Mouse (Mus musculus): ENCODE data around the gene Hoxd9. TPM values are rescaled to one million over a fixed set of nuclear protein-coding genes. Genes with fewer than 3 reads are reported as not detected.
A peak's percentile ranks its signal among the peaks of the same experiment; 100 is the strongest.

The Hoxd9 gene
- total and polyA plus RNA-seq, 3 experiments, result not detected

GRCm38 (mm10) chr2:74735851-74736687 lies 38.5 kb downstream of the Hoxd9 start:
- H3K27ac ChIP-seq (ENCODE audit: insufficient read depth, low read depth), result no peak overlapping the region
- in situ Hi-C loops (cut with MboI; ENCODE audit: low pct_ligation_motif_present, low pct_unique_long_range_greater_than_20kb, low sequenced_read_pairs), result no loop called here
- no peak for TF ChIP-seq HCFC1 (IDR thresholded peaks at IDR 0.05; ENCODE audit: low read depth, low read length)
- TF ChIP-seq IRF4 (IDR thresholded peaks at IDR 0.05; ENCODE audit: low read depth, low read length), result no peak
- TF ChIP-seq TCF12 (IDR thresholded peaks at IDR 0.05; ENCODE audit: low read depth, low read length), result no peak
- H3K27me3 ChIP-seq (replicated peaks), result no peaks in the 10 kb centered on the region
- H3K4me2 ChIP-seq (ENCODE audit: insufficient read depth, low read depth, poor library complexity, severe bottlenecking), result no peak overlapping the region
- peaks cover 16% of the 10 kb centered on the region for H3K9me3 ChIP-seq (replicated peaks; ENCODE audit: low read length)
- peaks cover 14 to 48% of the 10 kb centered on the region in 2 experiments for H3K4me1 ChIP-seq (ENCODE audit: control insufficient read depth in 1 of 2, insufficient read depth in 2 of 2)
- no peak overlapping the region for H3K4me3 ChIP-seq (replicated peaks in 1 of 3; ENCODE audit: low read depth in 2 of 3, low read length in 2 of 3, poor library complexity in 1 of 3)
- H3K36me3 ChIP-seq (replicated peaks in 1 of 2; ENCODE audit: control insufficient read depth in 1 of 2, insufficient read depth in 1 of 2, low read length in 1 of 2), result peaks cover 7 to 29% of the 10 kb centered on the region in 2 experiments
- DNase-seq (ENCODE audit: extremely low read depth), result no peak
- dilution Hi-C loops (cut with MboI; ENCODE audit: extremely low pct_ligation_motif_present, extremely low pct_unique_long_range_greater_than_20kb, low sequenced_read_pairs), result no loop called here
- no peak overlapping the region for H3K9ac ChIP-seq (ENCODE audit: insufficient read depth, low read depth)
- H3K79me2 ChIP-seq (replicated peaks; ENCODE audit: control insufficient read depth, extremely low read depth, insufficient read depth, poor library complexity, severe bottlenecking), result peaks cover 6% of the 10 kb centered on the region; the same call in 1 of the 2 replicates

- in situ Hi-C loops (cut with MboI; ENCODE audit: low pct_ligation_motif_present, low pct_unique_long_range_greater_than_20kb, low sequenced_read_pairs) (no loop called here), dilution Hi-C loops (cut with MboI; ENCODE audit: extremely low pct_ligation_motif_present, extremely low pct_unique_long_range_greater_than_20kb, low sequenced_read_pairs) (no loop called here)
- Histone ChIP-seq H3K27ac (ENCODE audit: insufficient read depth, low read depth) (no peak overlapping the region; the same call in 1 of the 2 replicates), H3K4me3 (replicated peaks in 1 of 3; ENCODE audit: low read depth in 2 of 3, low read length in 2 of 3, poor library complexity in 1 of 3) (no peak overlapping the region), H3K27me3 (replicated peaks) (no peaks in the 10 kb centered on the region), H3K36me3 (replicated peaks in 1 of 2; ENCODE audit: control insufficient read depth in 1 of 2, insufficient read depth in 1 of 2, low read length in 1 of 2) (peaks cover 7 to 29% of the 10 kb centered on the region in 2 experiments), H3K9ac (ENCODE audit: insufficient read depth, low read depth) (no peak overlapping the region), H3K4me1 (ENCODE audit: control insufficient read depth in 1 of 2, insufficient read depth in 2 of 2) (peaks cover 14 to 40% of the 10 kb centered on the region in 2 experiments), H3K79me2 (replicated peaks; ENCODE audit: control insufficient read depth, extremely low read depth, insufficient read depth, poor library complexity, severe bottlenecking) (peaks cover 3% of the 10 kb centered on the region; the same call in 1 of the 2 replicates), H3K9me3 (replicated peaks; ENCODE audit: low read length) (peaks cover 16% of the 10 kb centered on the region), H3K4me2 (ENCODE audit: insufficient read depth, low read depth, poor library complexity, severe bottlenecking) (peak overlapping the region; percentile 63; the same call in 1 of the 2 replicates)
- no peak for TF ChIP-seq HCFC1 (IDR thresholded peaks at IDR 0.05; ENCODE audit: low read depth, low read length)
- no peak for TF ChIP-seq CHD1 (IDR thresholded peaks at IDR 0.05; ENCODE audit: low read depth, low read length)
- TF ChIP-seq E2F4 (IDR thresholded peaks at IDR 0.05; ENCODE audit: insufficient replicate concordance, low read depth, low read length), result no peak
- no peak for TF ChIP-seq TCF12 (IDR thresholded peaks at IDR 0.05; ENCODE audit: low read depth, low read length)
- TF ChIP-seq ELF1 (IDR thresholded peaks at IDR 0.05; ENCODE audit: low read depth, low read length), result no peak
- no peak for TF ChIP-seq MYC (IDR thresholded peaks at IDR 0.05; ENCODE audit: low read depth, low read length)
- no peak for TF ChIP-seq NELFE (IDR thresholded peaks at IDR 0.05; ENCODE audit: low read depth, low read length)
- TF ChIP-seq EP300 (IDR thresholded peaks at IDR 0.05; ENCODE audit: low read length), result no peak
- no peak for TF ChIP-seq JUN (IDR thresholded peaks at IDR 0.05; ENCODE audit: insufficient read depth, low read depth, low read length)
- no peak for TF ChIP-seq IRF4 (IDR thresholded peaks at IDR 0.05; ENCODE audit: low read depth, low read length)
- TF ChIP-seq USF2 (conservative IDR thresholded peaks at IDR 0.05; ENCODE audit: low read depth, low read length), result no peak
- TF ChIP-seq KAT2A (IDR thresholded peaks at IDR 0.05; ENCODE audit: insufficient replicate concordance, low read length), result no peak
- TF ChIP-seq GABPA (IDR thresholded peaks at IDR 0.05; ENCODE audit: insufficient replicate concordance, low read depth, low read length), result no peak
- TF ChIP-seq SMC3 (IDR thresholded peaks at IDR 0.05; ENCODE audit: low read depth, low read length), result no peak
- no peak for TF ChIP-seq TBP (conservative IDR thresholded peaks at IDR 0.05; ENCODE audit: low read depth, low read length)
- no peak for DNase-seq (ENCODE audit: extremely low read depth)
Measured at GRCm38 (mm10) chr2:74736688-74737577, 39.4 kb downstream of the Hoxd9 start.

All from CH12.LX (cell line).